Mouse (Mus musculus) hindbrain, embryonic 13.5 days (tissue): ENCODE measurements around the gene Art5. TPM values are rescaled to one million over a fixed set of nuclear protein-coding genes. Genes with fewer than 3 reads are reported as not detected.
"Not testable (repeated sequence)": the region's sequence is repeated elsewhere in the genome, so short reads cannot be mapped to it uniquely, and the experiment has no call there.

Experiments
- ATAC-seq: fragments of 200-750 bp; cut with Nextera tagmentation; 2 replicates; pipeline ENCODE4 v1.8.0; 2017; ENCODE audit warnings: moderate TSS enrichment; ENCODE audit not compliant: low FRiP score
- H3K27ac ChIP-seq: fragments of 300-500 bp; sonication (generic); 2 replicates; pipeline ENCODE4 v1.5.1; 2015; ENCODE audit warnings: inconsistent platforms, mild to moderate bottlenecking, moderate library complexity
- H3K27me3 ChIP-seq: fragments of 300-500 bp; sonication (generic); 2 replicates; pipeline ENCODE4 v1.6.1; 2015; ENCODE audit warnings: mild to moderate bottlenecking, inconsistent platforms
- H3K36me3 ChIP-seq: fragments of 300-500 bp; sonication (generic); 2 replicates; pipeline ENCODE4 v1.6.1; 2015; ENCODE audit warnings: mild to moderate bottlenecking, inconsistent platforms
- H3K4me1 ChIP-seq: fragments of 300-500 bp; sonication (generic); replicated peaks from 2 replicates; pipeline ENCODE4 v1.6.1; 2015; ENCODE audit warnings: inconsistent platforms
- H3K4me2 ChIP-seq: fragments of 300-500 bp; sonication (generic); 2 replicates; pipeline ENCODE4 v1.6.1; 2015; ENCODE audit warnings: inconsistent platforms, mild to moderate bottlenecking, moderate library complexity
- H3K4me3 ChIP-seq: fragments of 300-500 bp; sonication (generic); 2 replicates; pipeline ENCODE4 v1.5.1; 2015; ENCODE audit warnings: mild to moderate bottlenecking, inconsistent platforms
- H3K9ac ChIP-seq: fragments of 300-500 bp; sonication (generic); 2 replicates; pipeline ENCODE4 v1.6.1; 2015; ENCODE audit warnings: mild to moderate bottlenecking, inconsistent platforms
- H3K9me3 ChIP-seq: fragments of 300-500 bp; sonication (generic); 2 replicates; pipeline ENCODE4 v1.6.1; 2016; ENCODE audit warnings: inconsistent platforms
- WGBS: fragments of 180-500 bp; shearing (Covaris S2); methylation state at CpG from one replicate; pipeline ENCODE4 v1.1.7; 2015; 5-methylcytosine and 5-hydroxymethylcytosine counted together
- polyA plus RNA-seq: library from polyadenylated mRNA; unstranded; fragments of >200 nt; fragmentation: Nextera tagmentation; extraction: Ambion mirVana; gene quantifications from 2 replicates; pipeline ENCODE4 v1.2.1, GENCODE M21; 2015

The Art5 gene
- polyA plus RNA-seq, 1 experiment from 2014 or later: 0.75 TPM

DNA sequence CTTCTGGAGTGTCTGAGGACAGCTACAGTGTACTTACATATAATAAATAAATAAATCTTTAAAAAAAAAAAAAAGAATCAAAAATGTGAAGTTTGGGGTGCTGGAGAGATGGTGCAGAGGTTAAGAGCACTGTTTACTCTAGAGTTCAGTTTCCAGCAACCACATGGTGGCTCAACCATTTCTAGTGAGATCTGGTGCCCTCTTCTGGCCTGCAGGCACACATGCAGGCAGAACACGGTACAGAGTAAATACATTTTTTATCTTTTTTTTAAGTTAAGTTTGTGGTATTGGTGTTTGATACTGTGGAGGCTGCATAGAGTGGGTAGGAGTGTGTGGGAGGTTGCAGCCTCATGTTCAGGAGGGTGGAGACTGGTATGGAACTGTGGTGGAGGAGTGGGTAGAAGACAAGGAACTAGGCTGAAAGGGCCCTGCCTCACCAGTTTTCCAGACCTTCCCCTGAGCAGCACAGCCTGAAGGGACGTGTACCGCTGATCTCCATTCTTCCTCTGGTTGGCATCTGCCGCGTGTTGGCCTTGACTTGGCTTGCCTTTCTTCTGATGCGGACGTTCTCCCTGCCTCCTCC, 32.5 kb downstream of the Art5 start:
- Histone ChIP-seq H3K27me3 (no peaks in the 10 kb centered on the region), H3K4me2 (no peak overlapping the region), H3K27ac (no peak overlapping the region), H3K9ac (no peak overlapping the region), H3K4me1 (no peaks in the 10 kb centered on the region), H3K9me3 (no peaks in the 10 kb centered on the region), H3K36me3 (peaks cover 87% of the 10 kb centered on the region), H3K4me3 (no peak overlapping the region)
- ATAC-seq: 0 out of 2 replicates have a peak, but pooled peaks have one; percentile 39
- 87% methylated on average over 7 of the region's 7 CpGs for WGBS

- H3K4me3 ChIP-seq: peak overlapping the region; percentile 79
- ATAC-seq: no peak
- no peaks in the 10 kb centered on the region for H3K27me3 ChIP-seq
- H3K9ac ChIP-seq: peak overlapping the region; percentile 83
- H3K4me2 ChIP-seq: peak overlapping the region; percentile 83
- WGBS: 83% methylated on average over 6 of the region's 6 CpGs
- peaks cover 4% of the 10 kb centered on the region for H3K36me3 ChIP-seq
- H3K9me3 ChIP-seq: no peaks in the 10 kb centered on the region
- no peak overlapping the region for H3K27ac ChIP-seq
- peaks cover 33% of the 10 kb centered on the region for H3K4me1 ChIP-seq
Observed at GRCm38 (mm10) chr7:102066363-102066762, 42.9 kb downstream of the Art5 start.

- H3K4me1 ChIP-seq: peaks cover 33% of the 10 kb centered on the region
- H3K27ac ChIP-seq: peak within 1 kb of the TSS; percentile 87
- peak within 1 kb of the TSS; percentile 83 for H3K9ac ChIP-seq
- H3K4me3 ChIP-seq: peak within 1 kb of the TSS; percentile 79
- no peaks in the 10 kb centered on the region for H3K9me3 ChIP-seq
- ATAC-seq: peak; percentile 100
- H3K4me2 ChIP-seq: peak within 1 kb of the TSS; percentile 83
- H3K36me3 ChIP-seq: no peaks in the 10 kb centered on the region; the same call in 1 of the 2 replicates
- no peaks in the 10 kb centered on the region for H3K27me3 ChIP-seq
- WGBS: under 1% methylated on average over 56 of the region's 56 CpGs
Observed at GRCm38 (mm10) chr7:102065046-102065891, 44.0 kb downstream of the Art5 start, which contains the start of the genes Rnf121, Xndc1 and Xntrpc. TSS of gene Rnf121 (minus strand) at chr7:102065469. TSS of gene Xndc1 (plus strand) at chr7:102065511. TSS of gene Xntrpc (plus strand) at chr7:102065713.

DNA sequence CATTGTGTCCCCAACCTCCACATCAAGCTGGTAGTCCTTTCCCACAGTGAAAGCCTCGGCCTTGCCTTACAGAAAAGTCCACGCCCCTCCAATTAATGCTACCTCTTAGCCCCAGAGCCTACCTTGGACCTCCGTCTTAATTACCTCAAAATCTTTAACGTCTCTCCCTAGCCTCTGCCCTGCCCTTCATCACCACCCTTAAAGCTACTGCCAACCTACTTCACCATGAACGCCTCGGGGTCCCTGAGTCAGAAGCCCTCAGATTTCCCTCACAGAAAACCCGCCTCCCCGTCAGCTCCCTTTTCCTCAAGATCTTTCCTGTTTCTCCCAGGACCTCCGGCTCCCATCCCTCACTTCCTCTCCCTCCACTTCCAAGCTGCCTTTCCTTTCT, 44.6 kb downstream of the Art5 start:
- Histone ChIP-seq H3K27me3 (no peaks in the 10 kb centered on the region), H3K9ac (peak overlapping the region; percentile 83), H3K27ac (peak overlapping the region; percentile 87), H3K4me1 (peaks cover 33% of the 10 kb centered on the region), H3K4me2 (peak overlapping the region; percentile 83), H3K36me3 (no peaks in the 10 kb centered on the region; the same call in 1 of the 2 replicates), H3K9me3 (no peaks in the 10 kb centered on the region), H3K4me3 (peak overlapping the region; percentile 79)
- 1% methylated on average over 9 of the region's 9 CpGs for WGBS
- peak; percentile 58 for ATAC-seq

GRCm38 (mm10) chr7:102063891-102064290, 45.4 kb downstream of the Art5 start:
- no peaks in the 10 kb centered on the region for H3K27me3 ChIP-seq
- peak overlapping the region; percentile 79 for H3K4me3 ChIP-seq
- H3K9ac ChIP-seq: peak overlapping the region; percentile 83
- ATAC-seq: no peak
- peaks cover 33% of the 10 kb centered on the region for H3K4me1 ChIP-seq
- peaks cover 5% of the 10 kb centered on the region for H3K36me3 ChIP-seq
- H3K27ac ChIP-seq: no peak overlapping the region
- WGBS: 94% methylated on average over 9 of the region's 9 CpGs
- no peaks in the 10 kb centered on the region for H3K9me3 ChIP-seq
- peak overlapping the region; percentile 83 for H3K4me2 ChIP-seq

DNA sequence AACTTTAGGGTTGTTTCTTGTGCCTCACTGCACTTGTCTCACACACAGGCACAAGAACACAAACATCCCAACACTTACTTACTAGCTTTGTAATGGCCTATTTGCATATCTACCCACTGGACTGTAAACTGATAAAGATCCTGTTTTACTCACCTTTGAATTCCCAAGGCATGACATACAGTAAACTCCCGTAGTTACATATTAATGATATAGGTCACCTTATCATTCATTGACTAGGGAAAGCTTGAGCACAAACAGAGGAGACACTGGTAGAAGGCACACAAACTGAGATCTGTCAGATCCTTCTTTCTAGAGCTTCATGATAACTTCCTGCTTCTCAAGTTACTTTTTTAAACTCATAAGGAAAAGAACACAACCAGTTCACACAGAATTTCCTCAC, 47.1 kb downstream of the Art5 start:
- no peaks in the 10 kb centered on the region for H3K27me3 ChIP-seq
- no peak overlapping the region for H3K9ac ChIP-seq
- ATAC-seq: no peak
- no peaks in the 10 kb centered on the region for H3K9me3 ChIP-seq
- H3K4me2 ChIP-seq: no peak overlapping the region
- 92% methylated on average over 1 of the region's 1 CpGs for WGBS
- no peak overlapping the region for H3K4me3 ChIP-seq
- H3K36me3 ChIP-seq: peaks cover 12% of the 10 kb centered on the region
- no peak overlapping the region for H3K27ac ChIP-seq
- peaks cover 33% of the 10 kb centered on the region for H3K4me1 ChIP-seq

GRCm38 (mm10) chr7:102061353-102061752, 47.9 kb downstream of the Art5 start:
- Histone ChIP-seq H3K4me1 (peaks cover 30% of the 10 kb centered on the region), H3K27me3 (no peaks in the 10 kb centered on the region), H3K9me3 (no peaks in the 10 kb centered on the region), H3K4me2 (no peak overlapping the region), H3K4me3 (no peak overlapping the region), H3K27ac (no peak overlapping the region), H3K9ac (no peak overlapping the region), H3K36me3 (peaks cover 21% of the 10 kb centered on the region)
- ATAC-seq: no peak
- WGBS: 93% methylated on average over 3 of the region's 3 CpGs

DNA sequence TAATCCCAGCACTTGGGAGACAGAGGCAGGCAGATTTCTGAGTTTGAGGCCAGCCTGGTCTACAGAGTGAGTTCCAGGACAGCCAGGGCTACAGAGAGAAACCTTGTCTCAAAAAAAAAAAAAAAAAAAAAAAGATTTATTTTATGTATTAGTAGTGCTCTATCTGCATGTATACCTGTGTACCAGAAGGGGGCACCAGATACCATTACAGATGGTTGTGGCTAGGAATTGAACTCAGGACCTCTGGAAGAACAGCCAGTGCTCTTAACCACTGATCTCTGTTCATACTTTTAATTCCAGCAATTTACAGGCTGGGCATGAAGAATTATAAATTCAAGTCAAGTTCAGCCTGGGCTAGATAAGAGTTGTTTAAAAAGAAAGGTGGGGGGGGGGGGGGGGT, 60.8 kb downstream of the Art5 start:
- not testable (repeated sequence) for ATAC-seq, H3K4me2 ChIP-seq, H3K9me3 ChIP-seq, H3K27me3 ChIP-seq, H3K4me3 ChIP-seq, H3K4me1 ChIP-seq, H3K9ac ChIP-seq, H3K27ac ChIP-seq
- H3K36me3 ChIP-seq: peaks cover 15% of the 10 kb centered on the region

Other genes with a start within 250 kb of the Art5 start
- 83.1 and 93.3 TPM in 2 replicates for gene Anapc15, start 245.8 kb downstream of the Art5 start, polyA plus RNA-seq
- 21.0 and 39.2 TPM in 2 replicates for gene Folr1, start 238.7 kb downstream of the Art5 start, polyA plus RNA-seq
- gene Lamtor1, start 203.6 kb downstream of the Art5 start, polyA plus RNA-seq: 151 and 156 TPM in 2 replicates
- gene Tomt, start 203.1 kb downstream of the Art5 start, polyA plus RNA-seq: 0.40 and 0.48 TPM in 2 replicates
- gene Lrrc51, start 175.6 kb downstream of the Art5 start, polyA plus RNA-seq: 10.9 and 12.1 TPM in 2 replicates
- gene Numa1, start 175.4 kb downstream of the Art5 start, polyA plus RNA-seq: 50.8 and 53.3 TPM in 2 replicates
- 4.5 and 4.8 TPM in 2 replicates for gene Il18bp, start 90.8 kb downstream of the Art5 start, polyA plus RNA-seq
- gene Rnf121, start 44.0 kb downstream of the Art5 start, polyA plus RNA-seq: 31.2 and 32.8 TPM in 2 replicates
- gene Xndc1, start 44.0 kb downstream of the Art5 start, polyA plus RNA-seq: 28.0 and 28.8 TPM in 2 replicates
- gene Xntrpc, start 43.8 kb downstream of the Art5 start, polyA plus RNA-seq: 1.2 and 1.4 TPM in 2 replicates
- 0.25 and 0.49 TPM in 2 replicates for gene Trpc2, start 26.4 kb downstream of the Art5 start, polyA plus RNA-seq
- gene Art1, start 7.7 kb downstream of the Art5 start, polyA plus RNA-seq: 0.22 and 0.26 TPM in 2 replicates
- not detected in 2 replicates for gene Chrna10, start 7.3 kb upstream of the Art5 start, polyA plus RNA-seq
- gene Nup98, start 100.7 kb upstream of the Art5 start, polyA plus RNA-seq: 23.4 and 25.0 TPM in 2 replicates
- gene Pgap2, start 100.7 kb upstream of the Art5 start, polyA plus RNA-seq: 48.0 and 53.0 TPM in 2 replicates
- gene Rhog, start 146.6 kb upstream of the Art5 start, polyA plus RNA-seq: 19.1 and 21.0 TPM in 2 replicates
- gene Stim1, start 158.3 kb upstream of the Art5 start, polyA plus RNA-seq: 9.6 and 9.9 TPM in 2 replicates